10 mouse cellular contexts compared by ENCODE assay signal in the genomic region with DNA sequence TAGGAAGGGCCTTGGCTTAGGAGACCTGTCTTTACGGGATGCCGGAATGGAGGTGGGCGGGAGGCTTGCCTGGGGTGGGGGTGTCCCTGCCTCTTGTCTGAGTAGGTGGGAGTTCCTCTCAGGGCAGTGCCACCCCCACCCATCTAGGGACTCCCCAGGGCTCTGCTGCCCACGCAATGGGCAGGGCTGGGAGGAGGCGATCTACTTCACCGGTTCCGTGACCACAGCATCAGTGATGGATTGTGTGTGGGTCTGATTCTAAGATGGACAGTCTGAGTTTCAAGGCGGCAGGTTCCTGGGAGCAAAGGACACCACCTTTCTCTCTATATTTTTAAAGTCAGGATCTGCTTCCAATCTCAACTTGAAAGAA. TPM values are rescaled to one million over a fixed set of nuclear protein-coding genes. Genes with fewer than 3 reads are reported as not detected.
A peak's percentile ranks its signal among the peaks of the same experiment; 100 is the strongest.
DNase-seq lines count a peak whose midpoint lies in the region; ATAC-seq lines count a peak whose summit lies in the region.
"Had no signal": no experiment of that assay in that cellular context is flagged by ENCODE, and none has a peak within 500 bp of the region (broad histone marks: within the 10 kb centered on the region; RNA-seq: fewer than 3 reads in every experiment).

No protein-coding gene starts in this region.

- no peak for DNase-seq in heart, postnatal 14 days
- no peak for DNase-seq in embryonic facial prominence, embryonic 11.5 days (ENCODE audit: low spot score)
- DNase-seq in midbrain, embryonic 14.5 days: no peak
- DNase-seq in thymus, postnatal 0 days (ENCODE audit: low spot score): no peak
- no peak for DNase-seq in layer of hippocampus, adult 9-10 months (ENCODE audit: low spot score)
- DNase-seq in natural killer cell, adult 2 months (ENCODE audit: low spot score in 2 of 2): no peak
- DNase-seq: gastrocnemius, postnatal 36 days; liver, postnatal 0 days had no signal

- no peaks in the 10 kb centered on the region for H3K36me3 ChIP-seq in heart, embryonic 13.5 days
- H3K36me3 ChIP-seq in embryonic facial prominence, embryonic 11.5 days (replicated peaks; ENCODE audit: control insufficient read depth, insufficient read depth, low read depth, low read length): no peaks in the 10 kb centered on the region
- no peaks in the 10 kb centered on the region for H3K36me3 ChIP-seq in hindbrain, embryonic 12.5 days
- no peaks in the 10 kb centered on the region for H3K36me3 ChIP-seq in midbrain, embryonic 14.5 days (ENCODE audit: control insufficient read depth, insufficient read depth, low read length)

- 15% methylated on average over 8 of the region's 8 CpGs for WGBS in heart, embryonic 13.5 days
- WGBS in embryonic facial prominence, embryonic 11.5 days: 14% methylated on average over 8 of the region's 8 CpGs
- 18% methylated on average over 8 of the region's 8 CpGs for WGBS in hindbrain, embryonic 12.5 days
- 8% methylated on average over 8 of the region's 8 CpGs for WGBS in midbrain, embryonic 14.5 days

- peaks cover 72% of the 10 kb centered on the region for H3K27me3 ChIP-seq in heart, embryonic 13.5 days (replicated peaks)
- H3K27me3 ChIP-seq in embryonic facial prominence, embryonic 11.5 days (ENCODE audit: control insufficient read depth, insufficient read depth, low read length): peaks cover 9% of the 10 kb centered on the region; the same call in 1 of the 2 replicates
- peaks cover 30% of the 10 kb centered on the region for H3K27me3 ChIP-seq in hindbrain, embryonic 12.5 days
- no peaks in the 10 kb centered on the region for H3K27me3 ChIP-seq in midbrain, embryonic 14.5 days (ENCODE audit: control insufficient read depth, insufficient read depth, low read length)

- peaks cover 16% of the 10 kb centered on the region for H3K4me1 ChIP-seq in heart, embryonic 13.5 days
- no peaks in the 10 kb centered on the region for H3K4me1 ChIP-seq in embryonic facial prominence, embryonic 11.5 days (ENCODE audit: control insufficient read depth, insufficient read depth, low read length)
- H3K4me1 ChIP-seq in hindbrain, embryonic 12.5 days: peaks cover 13% of the 10 kb centered on the region
- peaks cover 4% of the 10 kb centered on the region; the same call in 1 of the 2 replicates for H3K4me1 ChIP-seq in midbrain, embryonic 14.5 days (ENCODE audit: control insufficient read depth, insufficient read depth, low read length)

- peak overlapping the region; percentile 32 for H3K4me3 ChIP-seq in heart, embryonic 13.5 days
- peak overlapping the region; percentile 24 for H3K4me3 ChIP-seq in embryonic facial prominence, embryonic 11.5 days (ENCODE audit: low read depth, low read length)
- peak overlapping the region; percentile 42 for H3K4me3 ChIP-seq in hindbrain, embryonic 12.5 days
- peak overlapping the region; percentile 52 for H3K4me3 ChIP-seq in midbrain, embryonic 14.5 days (replicated peaks; ENCODE audit: low read depth, low read length)

- no peak for ATAC-seq in heart, embryonic 13.5 days (ENCODE audit: extremely low read depth, insufficient number of reproducible peaks, low FRiP score, low TSS enrichment)
- no peak for ATAC-seq in embryonic facial prominence, embryonic 11.5 days (replicated peaks; ENCODE audit: insufficient number of reproducible peaks, low FRiP score, low TSS enrichment, low read depth)
- ATAC-seq in hindbrain, embryonic 12.5 days (ENCODE audit: low FRiP score): peak; percentile 36; the same call in 1 of the 2 replicates
- ATAC-seq in midbrain, embryonic 14.5 days (ENCODE audit: low FRiP score, low TSS enrichment): no peak
- ATAC-seq: liver, postnatal 0 days had no signal

- no peak overlapping the region for H3K27ac ChIP-seq in heart, embryonic 13.5 days (replicated peaks)
- H3K27ac ChIP-seq in embryonic facial prominence, embryonic 11.5 days (replicated peaks; ENCODE audit: low read depth, low read length): no peak overlapping the region
- H3K27ac ChIP-seq in hindbrain, embryonic 12.5 days: 0 out of 2 replicates have a peak overlapping the region, but pooled peaks have one; percentile 24
- peak overlapping the region; percentile 82 for H3K27ac ChIP-seq in midbrain, embryonic 14.5 days (replicated peaks; ENCODE audit: low read depth, low read length)

- no peaks in the 10 kb centered on the region for H3K9me3 ChIP-seq in heart, embryonic 13.5 days
- H3K9me3 ChIP-seq in embryonic facial prominence, embryonic 11.5 days (replicated peaks; ENCODE audit: control insufficient read depth, low read length): no peaks in the 10 kb centered on the region
- H3K9me3 ChIP-seq in hindbrain, embryonic 12.5 days (replicated peaks): no peaks in the 10 kb centered on the region
- no peaks in the 10 kb centered on the region for H3K9me3 ChIP-seq in midbrain, embryonic 14.5 days (ENCODE audit: control insufficient read depth, low read length)

- intact Hi-C loops in heart, postnatal 14 days (cut with DNase I): no loop called here

- peak overlapping the region; percentile 62 for H3K4me2 ChIP-seq in heart, embryonic 13.5 days
- peak overlapping the region; percentile 53 for H3K4me2 ChIP-seq in embryonic facial prominence, embryonic 11.5 days (ENCODE audit: low read depth, low read length)
- H3K4me2 ChIP-seq in hindbrain, embryonic 12.5 days (replicated peaks): peak overlapping the region; percentile 65
- peak overlapping the region; percentile 71 for H3K4me2 ChIP-seq in midbrain, embryonic 14.5 days (ENCODE audit: low read length)

- H3K9ac ChIP-seq in heart, embryonic 13.5 days: 0 out of 2 replicates have a peak overlapping the region, but pooled peaks have one; percentile 25
- peak overlapping the region; percentile 37; the same call in 1 of the 2 replicates for H3K9ac ChIP-seq in embryonic facial prominence, embryonic 11.5 days (replicated peaks; ENCODE audit: low read length)
- peak overlapping the region; percentile 54 for H3K9ac ChIP-seq in hindbrain, embryonic 12.5 days
- H3K9ac ChIP-seq in midbrain, embryonic 14.5 days (replicated peaks; ENCODE audit: low read length): peak overlapping the region; percentile 73
- H3K9ac ChIP-seq: liver, postnatal 0 days had no signal

RNA-seq across cellular contexts. Expression of a gene that starts 5.7 kb away (rescaled TPM):
- not detected in 2 replicates for polyA plus RNA-seq in heart, embryonic 13.5 days (2015; fragmentation: Nextera tagmentation; extraction: Ambion mirVana)
- under 1 TPM in 1 of 2 experiments, not detected in 1; 0.07 TPM for total RNA-seq in heart, postnatal 14 days (2021)
- polyA plus RNA-seq in embryonic facial prominence, embryonic 11.5 days (2014; fragmentation: Nextera tagmentation; extraction: Ambion mirVana): 0.14 and 0.18 TPM in 2 replicates
- polyA plus RNA-seq in hindbrain, embryonic 12.5 days (2016; fragmentation: Nextera tagmentation; extraction: Ambion mirVana): 1.8 and 2.3 TPM in 2 replicates
- polyA plus RNA-seq in midbrain, embryonic 14.5 days (2014; fragmentation: Nextera tagmentation; extraction: Ambion mirVana): 9.1 and 13.5 TPM in 2 replicates
- polyA plus RNA-seq in thymus, postnatal 0 days (2015; fragmentation: Nextera tagmentation; extraction: Ambion mirVana): 0.05 and 0.13 TPM in 2 replicates
- total RNA-seq: gastrocnemius, postnatal 36 days had no signal
- polyA plus RNA-seq: liver, postnatal 0 days had no signal

RNA-seq across cellular contexts. Expression of a gene that starts 36.6 kb away (rescaled TPM):
- polyA plus RNA-seq in heart, embryonic 13.5 days (2015; fragmentation: Nextera tagmentation; extraction: Ambion mirVana): 0.04 and 0.09 TPM in 2 replicates
- total RNA-seq in heart, postnatal 14 days (2021): not detected
- polyA plus RNA-seq in embryonic facial prominence, embryonic 11.5 days (2014; fragmentation: Nextera tagmentation; extraction: Ambion mirVana): 0.57 and 0.72 TPM in 2 replicates
- 2.9 and 3.7 TPM in 2 replicates for polyA plus RNA-seq in hindbrain, embryonic 12.5 days (2016; fragmentation: Nextera tagmentation; extraction: Ambion mirVana)
- 9.0 and 10.7 TPM in 2 replicates for polyA plus RNA-seq in midbrain, embryonic 14.5 days (2014; fragmentation: Nextera tagmentation; extraction: Ambion mirVana)
- 0.05 TPM in 2 replicates for polyA plus RNA-seq in thymus, postnatal 0 days (2015; fragmentation: Nextera tagmentation; extraction: Ambion mirVana)
- total RNA-seq: gastrocnemius, postnatal 36 days had no signal
- polyA plus RNA-seq: liver, postnatal 0 days had no signal

Comparison
In these comparisons a context has a peak if more than half of its experiments do, and no peak if none do; other contexts are left out.
1. H3K27ac ChIP-seq: peak in hindbrain, embryonic 12.5 days (single experiment) and midbrain, embryonic 14.5 days (single experiment); none in heart, embryonic 13.5 days (single experiment) and embryonic facial prominence, embryonic 11.5 days (single experiment).
2. Peak in every context shown above with its lines, with median percentiles within 50 percentile points of each other: H3K4me2 ChIP-seq, H3K4me3 ChIP-seq and H3K9ac ChIP-seq.